Mouse (Mus musculus) G1E (cell line): Measurements from ENCODE around the gene Il34.

ENCODE experiments used
- CTCF ChIP-seq: IDR thresholded peaks from 2 replicates; pipeline ENCODE4 v1.5.1; 2012; ENCODE audit warnings: low read depth, low read length, inconsistent platforms, mixed read lengths
- GATA1 ChIP-seq: IDR thresholded peaks from 2 replicates; pipeline ENCODE4 v1.6.1; 2012; ENCODE audit warnings: borderline replicate concordance, low read length, inconsistent platforms, mixed read lengths
- GATA2 ChIP-seq: IDR thresholded peaks from 2 replicates; pipeline ENCODE4 v1.6.1; 2012; ENCODE audit warnings: low read depth, low read length, inconsistent platforms, borderline replicate concordance
- POLR2AphosphoS5 ChIP-seq: IDR thresholded peaks from 2 replicates; pipeline ENCODE4 v1.6.1; 2012; ENCODE audit warnings: low read depth, low read length, inconsistent platforms; ENCODE audit not compliant: insufficient replicate concordance
- TAL1 ChIP-seq: conservative IDR thresholded peaks from 2 replicates; pipeline ENCODE4 v1.6.1; 2012; ENCODE audit warnings: low read depth, low read length, inconsistent platforms, mixed read lengths

- TF ChIP-seq CTCF (no peak), GATA1 (no peak), TAL1 (no peak), POLR2AphosphoS5 (no peak), GATA2 (no peak)
Measured at GRCm38 (mm10) chr8:110785366-110785765, 20.4 kb downstream of the Il34 start.
